Mouse (Mus musculus): ENCODE measurements around the gene Fam234a.

GRCm38 (mm10) chr17:26181179-26181578 is 62.9 kb downstream of the Fam234a start:
- TF ChIP-seq CTCF (IDR thresholded peaks at IDR 0.05; ENCODE audit: extremely low read depth, insufficient read depth, insufficient read length, insufficient replicate concordance): no peak
- no peak for TF ChIP-seq POLR2A (IDR thresholded peaks at IDR 0.05; ENCODE audit: low read depth, low read length)
